Mouse (Mus musculus) spleen, postnatal 10 days (tissue): ENCODE results near the gene Gng10.

Experiments used
- DNase-seq, 2 experiments: peaks; one replicate each; pipeline ENCODE4 v3.0.0; 2021 to 2022; ENCODE audit warnings: low spot score in 2 of 2

The Gng10 gene

GRCm38 (mm10) chr4:59015181-59015580 is 19.7 kb upstream of the Gng10 start:
- no peak for DNase-seq

GRCm38 (mm10) chr4:59016922-59017321 is 18.0 kb upstream of the Gng10 start:
- DNase-seq = no peak

- DNase-seq = peak in 1 of 2 experiments; percentile 26
Measured at GRCm38 (mm10) chr4:59034325-59034917, 467 bp upstream of the Gng10 start.

GRCm38 (mm10) chr4:59035786-59036350 is 980 bp downstream of the Gng10 start:
- DNase-seq = peak; percentile 25 to 36

GRCm38 (mm10) chr4:59036490-59037127 is 1.7 kb downstream of the Gng10 start:
- DNase-seq = peak; percentile 75 to 87

GRCm38 (mm10) chr4:59037525-59037924 is 2.6 kb downstream of the Gng10 start:
- no peak for DNase-seq

- DNase-seq = no peak
Measured at GRCm38 (mm10) chr4:59040397-59041287, 5.8 kb downstream of the Gng10 start.

- no peak for DNase-seq
Measured at GRCm38 (mm10) chr4:59043074-59043473, 8.2 kb downstream of the Gng10 start.

GRCm38 (mm10) chr4:59043891-59044290 is 9.0 kb downstream of the Gng10 start:
- DNase-seq = no peak

GRCm38 (mm10) chr4:59047222-59047621 is 12.3 kb downstream of the Gng10 start:
- DNase-seq = no peak

- DNase-seq = no peak
Measured at GRCm38 (mm10) chr4:59051081-59051480, 16.2 kb downstream of the Gng10 start.

- DNase-seq = no peak
Measured at GRCm38 (mm10) chr4:59057929-59058328, 23.0 kb downstream of the Gng10 start.

- no peak for DNase-seq
Measured at GRCm38 (mm10) chr4:59062526-59062925, 27.6 kb downstream of the Gng10 start.

- DNase-seq = no peak
Measured at GRCm38 (mm10) chr4:59069276-59069675, 34.4 kb downstream of the Gng10 start.

GRCm38 (mm10) chr4:59083430-59083829 is 48.5 kb downstream of the Gng10 start:
- no peak for DNase-seq

- DNase-seq = no peak
Measured at GRCm38 (mm10) chr4:59089391-59089790, 54.5 kb downstream of the Gng10 start.
